Mouse (Mus musculus) heart, postnatal 0 days (tissue): Measurements from ENCODE around the gene Enox1. TPM values are rescaled to one million over a fixed set of nuclear protein-coding genes. Genes with fewer than 3 reads are reported as not detected.

Experiments used
- ATAC-seq: fragments of 200-750 bp; cut with Nextera tagmentation; 2 replicates; pipeline ENCODE4 v1.8.0; 2017; ENCODE audit warnings: low read depth, moderate number of reproducible peaks, moderate library complexity; ENCODE audit not compliant: insufficient read depth
- DNase-seq: peaks from one replicate; pipeline ENCODE4 v3.0.0-alpha.2; 2016; ENCODE audit warnings: low spot score
- H3K27ac ChIP-seq: fragments of 300-500 bp; sonication (generic); 2 replicates; pipeline ENCODE4 v1.5.1; 2014; ENCODE audit warnings: low read depth, mild to moderate bottlenecking
- H3K27me3 ChIP-seq: fragments of 300-500 bp; sonication (generic); 2 replicates; pipeline ENCODE4 v1.6.1; 2014; ENCODE audit warnings: low read length, mixed read lengths; ENCODE audit not compliant: control insufficient read depth, insufficient read depth
- H3K36me3 ChIP-seq: fragments of 300-500 bp; sonication (generic); replicated peaks from 2 replicates; pipeline ENCODE4 v1.6.1; 2014; ENCODE audit warnings: low read length, mixed read lengths; ENCODE audit not compliant: control insufficient read depth, insufficient read depth
- H3K4me1 ChIP-seq: fragments of 300-500 bp; sonication (generic); 2 replicates; pipeline ENCODE4 v1.6.1; 2014; ENCODE audit warnings: antibody characterized with exemption; ENCODE audit not compliant: control insufficient read depth, insufficient read depth
- H3K4me2 ChIP-seq: fragments of 300-500 bp; sonication (generic); 2 replicates; pipeline ENCODE4 v1.6.1; 2014; ENCODE audit warnings: low read depth, mild to moderate bottlenecking, low read length, moderate library complexity
- H3K4me3 ChIP-seq: fragments of 300-500 bp; sonication (generic); 2 replicates; pipeline ENCODE4 v1.5.1; 2014; ENCODE audit warnings: low read depth, low read length
- H3K9ac ChIP-seq: fragments of 300-500 bp; sonication (generic); replicated peaks from 2 replicates; pipeline ENCODE4 v1.6.1; 2014; ENCODE audit warnings: low read depth, low read length, mixed read lengths
- H3K9me3 ChIP-seq: fragments of 300-500 bp; sonication (generic); replicated peaks from 2 replicates; pipeline ENCODE4 v1.6.1; 2016; ENCODE audit warnings: low read length; ENCODE audit not compliant: control insufficient read depth
- CTCF ChIP-seq: IDR thresholded peaks from 2 replicates; pipeline ENCODE4 v1.5.1; 2016; ENCODE audit warnings: antibody characterized with exemption, control low read depth, low read depth
- EP300 ChIP-seq: IDR thresholded peaks from 2 replicates; pipeline ENCODE4 v1.6.1; 2016; ENCODE audit warnings: antibody characterized with exemption, low read depth
- WGBS: fragments of 180-500 bp; shearing (Covaris S2); extraction: QIAGEN DNeasy Blood & Tissue Kit; methylation state at CpG from one replicate; pipeline ENCODE4 v1.1.7; 2014; 5-methylcytosine and 5-hydroxymethylcytosine counted together
- polyA plus RNA-seq: library from polyadenylated mRNA; unstranded; fragments of >200 nt; fragmentation: Nextera tagmentation; extraction: Ambion mirVana; gene quantifications from 2 replicates; pipeline ENCODE4 v1.2.1, GENCODE M21; 2015
- total RNA-seq: library from RNA; depleted of rRNA; stranded (reverse); fragments of >200 nt; gene quantifications from 2 replicates; pipeline ENCODE4 v1.2.3, GENCODE M21; 2014; ENCODE audit warnings: low replicate concordance

Gene Enox1
- total and polyA plus RNA-seq, 2 experiments from 2014 or later = 0.83 to 2.6 TPM

DNA sequence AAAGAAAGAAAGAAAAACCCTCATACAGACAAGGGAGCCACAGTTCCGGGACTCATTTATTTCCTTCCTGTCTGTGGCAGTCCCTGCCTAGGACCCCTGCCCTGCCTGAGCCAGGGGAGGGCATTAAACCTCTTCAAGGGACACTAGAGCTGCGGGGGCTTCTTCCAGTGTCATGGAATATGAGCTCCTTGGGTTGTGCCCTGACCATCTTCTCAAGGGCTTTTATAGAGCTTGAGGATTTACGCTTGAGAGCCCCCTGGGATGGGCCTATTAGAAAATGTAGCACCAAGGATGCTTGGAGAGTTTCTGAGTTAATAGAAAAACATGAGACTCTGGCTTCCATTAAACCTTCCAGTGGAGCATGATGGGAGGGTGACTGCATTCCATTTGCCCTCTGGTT, 39.7 kb downstream of the Enox1 start:
- Histone ChIP-seq H3K27me3 (no peaks in the 10 kb centered on the region), H3K27ac (no peak overlapping the region), H3K9ac (no peak overlapping the region), H3K4me1 (no peaks in the 10 kb centered on the region), H3K9me3 (no peaks in the 10 kb centered on the region), H3K4me2 (no peak overlapping the region), H3K36me3 (no peaks in the 10 kb centered on the region), H3K4me3 (no peak overlapping the region)
- TF ChIP-seq EP300 (no peak), CTCF (no peak)
- DNase-seq (no peak), ATAC-seq (no peak)
- 74% methylated on average over 3 of the region's 3 CpGs for WGBS

DNA sequence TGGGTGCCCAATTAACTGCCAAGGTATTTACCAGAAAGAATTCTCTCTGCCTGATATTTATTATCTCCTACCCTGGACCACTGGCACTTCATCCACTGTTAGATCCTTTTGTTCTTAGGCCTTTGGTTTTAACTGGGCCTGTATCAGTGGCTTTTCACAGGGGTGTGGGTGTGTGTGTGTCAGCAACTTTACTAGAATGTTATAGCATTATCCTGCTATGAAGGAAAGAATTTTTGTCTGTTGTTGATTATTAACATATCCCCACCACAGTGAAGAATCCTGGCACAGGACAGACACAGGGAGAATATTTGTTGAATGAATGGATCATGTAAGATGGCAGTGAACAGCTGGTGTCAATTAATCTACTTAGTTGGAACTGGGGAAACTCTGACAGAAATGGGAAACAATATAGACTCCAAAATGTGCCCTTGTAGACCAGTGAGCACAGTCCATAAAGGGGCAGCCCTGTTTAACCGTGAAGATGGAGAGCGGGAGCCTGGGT, 40.9 kb downstream of the Enox1 start:
- no peak overlapping the region for H3K27ac ChIP-seq
- 85% methylated on average over 2 of the region's 2 CpGs for WGBS
- ATAC-seq = no peak
- TF ChIP-seq CTCF (no peak), EP300 (no peak)
- H3K4me3 ChIP-seq = no peak overlapping the region
- DNase-seq = no peak
- no peaks in the 10 kb centered on the region for H3K9me3 ChIP-seq
- H3K4me1 ChIP-seq = no peaks in the 10 kb centered on the region
- H3K36me3 ChIP-seq = no peaks in the 10 kb centered on the region
- H3K27me3 ChIP-seq = no peaks in the 10 kb centered on the region
- H3K9ac ChIP-seq = no peak overlapping the region
- H3K4me2 ChIP-seq = no peak overlapping the region

DNA sequence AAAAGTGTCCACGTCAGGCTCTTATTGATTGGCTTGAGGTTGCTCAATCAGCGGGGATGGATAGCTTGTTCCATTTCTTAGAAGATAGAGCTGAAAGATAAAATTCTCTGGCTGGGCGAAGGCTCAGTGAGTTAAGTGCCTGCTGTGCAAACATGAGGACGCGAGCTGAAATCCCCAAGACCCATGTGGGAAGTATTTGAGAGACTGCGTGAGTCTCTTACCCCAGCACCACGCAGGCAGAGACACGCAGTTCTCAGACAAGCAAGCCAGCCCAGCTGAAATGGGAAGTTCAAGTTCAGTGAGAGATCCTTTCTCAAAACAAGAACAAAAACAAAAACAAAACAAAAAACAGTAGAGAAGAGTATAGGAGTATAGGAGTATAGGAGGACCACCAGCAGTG, 54.3 kb downstream of the Enox1 start:
- DNase-seq (no peak), ATAC-seq (no peak)
- TF ChIP-seq EP300 = no peak
- TF ChIP-seq CTCF = no peak
- Histone ChIP-seq H3K4me3 (no peak overlapping the region), H3K4me2 (no peak overlapping the region), H3K27me3 (no peaks in the 10 kb centered on the region), H3K9me3 (no peaks in the 10 kb centered on the region), H3K27ac (no peak overlapping the region), H3K4me1 (no peaks in the 10 kb centered on the region), H3K9ac (no peak overlapping the region), H3K36me3 (no peaks in the 10 kb centered on the region)
- WGBS = 86% methylated on average over 8 of the region's 8 CpGs

DNA sequence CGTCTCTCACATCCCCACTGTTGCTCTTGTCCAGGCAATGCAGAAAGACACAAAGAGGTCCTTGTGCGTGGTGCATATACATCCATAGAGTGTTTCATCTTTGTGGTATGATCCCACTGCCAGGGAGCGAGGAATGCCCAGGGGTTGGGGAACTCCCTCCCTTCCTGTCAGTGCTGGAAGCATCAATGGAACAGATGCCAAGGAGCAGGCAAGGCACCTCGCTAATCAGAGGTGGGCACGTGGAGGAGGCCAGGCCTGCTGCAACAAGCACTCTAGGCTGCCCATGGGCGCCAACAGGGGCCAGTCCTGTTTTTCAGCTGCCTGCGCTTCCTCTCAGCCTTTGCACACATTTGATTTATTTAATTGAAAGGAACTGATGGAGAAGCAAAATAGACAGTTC, 56.6 kb downstream of the Enox1 start:
- Histone ChIP-seq H3K27me3 (no peaks in the 10 kb centered on the region), H3K4me3 (no peak overlapping the region), H3K9me3 (no peaks in the 10 kb centered on the region), H3K27ac (no peak overlapping the region), H3K4me1 (no peaks in the 10 kb centered on the region), H3K36me3 (no peaks in the 10 kb centered on the region), H3K4me2 (no peak overlapping the region), H3K9ac (no peak overlapping the region)
- DNase-seq = no peak
- no peak for ATAC-seq
- 67% methylated on average over 7 of the region's 7 CpGs for WGBS
- TF ChIP-seq CTCF (no peak), EP300 (no peak)

GRCm38 (mm10) chr14:77214848-77215247, 58.3 kb downstream of the Enox1 start:
- Histone ChIP-seq H3K27ac (no peak overlapping the region), H3K4me3 (no peak overlapping the region), H3K4me1 (no peaks in the 10 kb centered on the region), H3K27me3 (no peaks in the 10 kb centered on the region), H3K9ac (no peak overlapping the region), H3K9me3 (no peaks in the 10 kb centered on the region), H3K36me3 (no peaks in the 10 kb centered on the region), H3K4me2 (no peak overlapping the region)
- 74% methylated on average over 6 of the region's 6 CpGs for WGBS
- DNase-seq = no peak
- ATAC-seq = no peak
- TF ChIP-seq CTCF = no peak
- no peak for TF ChIP-seq EP300

GRCm38 (mm10) chr14:77225346-77225745, 68.8 kb downstream of the Enox1 start:
- Histone ChIP-seq H3K9me3 (no peaks in the 10 kb centered on the region), H3K4me3 (no peak overlapping the region), H3K27me3 (no peaks in the 10 kb centered on the region), H3K27ac (no peak overlapping the region), H3K4me1 (no peaks in the 10 kb centered on the region), H3K36me3 (no peaks in the 10 kb centered on the region), H3K4me2 (no peak overlapping the region), H3K9ac (no peak overlapping the region)
- no peak for DNase-seq
- TF ChIP-seq CTCF = no peak
- TF ChIP-seq EP300 = no peak
- no peak for ATAC-seq
- 81% methylated on average over 10 of the region's 10 CpGs for WGBS
